ENCODE assay signal across 8 mouse cellular contexts in genomic region chr2:90580236-90581005, GRCm38 (mm10). TPM values are rescaled to one million over a fixed set of nuclear protein-coding genes. Genes with fewer than 3 reads are reported as not detected.
DNase-seq lines count a peak whose midpoint lies in the region; ATAC-seq lines count a peak whose summit lies in the region.

Gene Ptprj, minus strand, starts transcription at chr2:90580647.

- ATAC-seq in inflammation-experienced regulatory T-cells, adult 6 months, result peak; percentile 29
- peak; percentile 18 for ATAC-seq in megakaryocyte progenitor cell, adult 5-6 weeks (replicated peaks; ENCODE audit: poor library complexity)

- intact Hi-C loops in gastrocnemius, postnatal 36 days (cut with DNase I), result loop anchor here (5.0 kb wide), 1 partner anchor 108 kb away; no protein-coding TSS in a partner anchor
- intact Hi-C loops in left cerebral cortex, postnatal 25 days (cut with DNase I), result loop anchor here (2.0 kb wide), 3 partner anchors 34 to 106 kb away; no protein-coding TSS in a partner anchor

- DNase-seq in adrenal gland, adult 2 months, result peak; percentile 86
- peak; percentile 80 for DNase-seq in embryo, embryonic 10 days (ENCODE audit: low spot score)
- DNase-seq in gastrocnemius, postnatal 36 days, result peak; percentile 58 to 65
- DNase-seq in left cerebral cortex, postnatal 25 days (ENCODE audit: low spot score in 2 of 2), result peak; percentile 61 to 70
- DNase-seq in right cerebral cortex, postnatal 14 days, result peak; percentile 71
- no peak for DNase-seq in adipocyte (ENCODE audit: low spot score)

RNA-seq across cellular contexts. Expression of gene Ptprj, which starts in this region (rescaled TPM):
- total RNA-seq in adrenal gland, adult 2 months (2021), result 10 to 100 TPM; 15.2 to 20.6 TPM
- polyA plus RNA-seq in adrenal gland, adult 2 months (2012; rRNA removed), result 2.4 and 2.6 TPM in 2 replicates
- 1 to 10 TPM; 2.7 to 3.6 TPM for total RNA-seq in gastrocnemius, postnatal 36 days (2021)
- 1 to 10 TPM; 4.2 to 5.4 (median 4.8) TPM for polyA plus RNA-seq in inflammation-experienced regulatory T-cells, adult 6 months (2017; shearing (Covaris generic))
- total RNA-seq in left cerebral cortex, postnatal 25 days (2021), result 100 to 1,000 TPM; 116 to 122 TPM
- total RNA-seq in megakaryocyte progenitor cell, adult 5-6 weeks (2015), result 17.2 and 20.2 TPM in 2 replicates
- 15.4 and 17.2 TPM in 2 replicates for total RNA-seq in megakaryocyte progenitor cell, adult 5-6 weeks (2017)

Comparison
In these comparisons a context has a peak if more than half of its experiments do, and no peak if none do; other contexts are left out.
1. RNA of gene Ptprj (total RNA-seq): 116 to 122 TPM in left cerebral cortex, postnatal 25 days; 15.2 to 20.6 TPM in adrenal gland, adult 2 months, 15.4 to 20.2 TPM in megakaryocyte progenitor cell, adult 5-6 weeks and 2.7 to 3.6 TPM in gastrocnemius, postnatal 36 days; every median in the first group is over 4 times any median in the second.